Mouse (Mus musculus) limb, embryonic 11.5 days (tissue): Measurements from ENCODE around the gene Slc1a6. TPM values are rescaled to one million over a fixed set of nuclear protein-coding genes. Genes with fewer than 3 reads are reported as not detected.
"Not testable (repeated sequence)": the region's sequence is repeated elsewhere in the genome, so short reads cannot be mapped to it uniquely, and the experiment has no call there.

Source experiments
- ATAC-seq: fragments of 200-750 bp; cut with Nextera tagmentation; 2 replicates; pipeline ENCODE4 v1.8.0; 2017; ENCODE audit warnings: low read depth; ENCODE audit not compliant: insufficient number of reproducible peaks, low FRiP score, low TSS enrichment
- DNase-seq: peaks from one replicate; pipeline ENCODE4 v3.0.0-alpha.2; 2015; ENCODE audit warnings: low spot score
- H3K27ac ChIP-seq: fragments of 300-500 bp; sonication (generic); replicated peaks from 2 replicates; pipeline ENCODE4 v1.5.1; 2014; ENCODE audit warnings: low read depth, mild to moderate bottlenecking, low read length
- H3K27me3 ChIP-seq: fragments of 300-500 bp; sonication (generic); 2 replicates; pipeline ENCODE4 v1.6.1; 2014; ENCODE audit warnings: mild to moderate bottlenecking, low read length, mixed read lengths; ENCODE audit not compliant: control insufficient read depth, insufficient read depth
- H3K36me3 ChIP-seq: fragments of 300-500 bp; sonication (generic); 2 replicates; pipeline ENCODE4 v1.6.1; 2014; ENCODE audit warnings: mild to moderate bottlenecking, low read length, moderate library complexity, mixed read lengths; ENCODE audit not compliant: control insufficient read depth, insufficient read depth
- H3K4me1 ChIP-seq: fragments of 300-500 bp; sonication (generic); 2 replicates; pipeline ENCODE4 v1.6.1; 2014; ENCODE audit warnings: low read length, mixed read lengths; ENCODE audit not compliant: control insufficient read depth, insufficient read depth
- H3K4me2 ChIP-seq: fragments of 300-500 bp; sonication (generic); 2 replicates; pipeline ENCODE4 v1.6.1; 2014; ENCODE audit warnings: low read depth, mild to moderate bottlenecking, moderate library complexity; ENCODE audit not compliant: severe bottlenecking
- H3K4me3 ChIP-seq: fragments of 300-500 bp; sonication (generic); 2 replicates; pipeline ENCODE4 v1.5.1; 2014; ENCODE audit warnings: low read depth, low read length
- H3K9ac ChIP-seq: fragments of 300-500 bp; sonication (generic); 2 replicates; pipeline ENCODE4 v1.6.1; 2014; ENCODE audit warnings: mild to moderate bottlenecking, low read length
- H3K9me3 ChIP-seq: fragments of 300-500 bp; sonication (generic); 2 replicates; pipeline ENCODE4 v1.6.1; 2016; ENCODE audit warnings: low read length; ENCODE audit not compliant: control insufficient read depth
- WGBS: fragments of 180-500 bp; shearing (Covaris S2); extraction: QIAGEN DNeasy Blood & Tissue Kit; methylation state at CpG from one replicate; pipeline ENCODE4 v1.1.7; 2014; 5-methylcytosine and 5-hydroxymethylcytosine counted together
- polyA plus RNA-seq: library from polyadenylated mRNA; unstranded; fragments of >200 nt; fragmentation: Nextera tagmentation; extraction: Ambion mirVana; gene quantifications from 2 replicates; pipeline ENCODE4 v1.2.1, GENCODE M21; 2014

The Slc1a6 gene
- polyA plus RNA-seq, 1 experiment from 2014 or later = 1.1 TPM

DNA sequence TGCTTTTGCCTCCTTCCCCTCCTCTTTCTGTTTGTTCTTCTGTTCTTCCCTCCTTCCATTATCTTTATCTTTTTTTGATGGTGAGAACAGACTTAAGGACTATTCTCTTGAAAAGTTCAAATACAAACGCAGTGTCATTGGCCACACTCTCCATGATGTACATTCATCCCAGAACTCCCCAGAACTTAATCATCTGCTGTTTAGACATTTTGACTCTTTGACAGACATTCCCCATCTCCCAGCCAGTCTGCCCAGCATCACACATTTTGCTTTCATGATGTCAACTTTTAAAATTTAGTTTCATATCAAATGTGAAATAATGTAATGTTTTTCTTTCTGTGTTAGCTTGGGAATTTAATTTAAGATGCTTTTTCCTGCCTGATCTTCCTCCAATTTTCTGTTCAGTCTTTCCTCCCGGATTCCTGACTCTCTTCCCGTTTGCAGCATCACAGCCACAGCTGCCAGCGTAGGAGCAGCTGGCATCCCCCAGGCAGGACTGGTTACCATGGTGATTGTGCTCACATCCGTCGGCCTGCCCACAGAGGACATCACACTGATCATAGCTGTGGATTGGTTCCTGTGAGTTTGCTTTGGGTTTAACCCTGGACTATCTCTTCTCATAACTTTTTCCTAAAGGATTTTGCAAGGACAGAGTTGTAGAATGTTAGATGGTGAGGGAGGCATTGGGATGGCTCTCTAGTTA lies 32.2 kb downstream of the Slc1a6 start:
- H3K4me1 ChIP-seq = no peaks in the 10 kb centered on the region
- H3K4me3 ChIP-seq = no peak overlapping the region
- WGBS = 70% methylated on average over 6 of the region's 6 CpGs
- H3K9ac ChIP-seq = no peak overlapping the region
- no peaks in the 10 kb centered on the region for H3K36me3 ChIP-seq
- no peak overlapping the region for H3K4me2 ChIP-seq
- H3K27ac ChIP-seq = no peak overlapping the region
- no peak for ATAC-seq
- no peak for DNase-seq
- no peaks in the 10 kb centered on the region for H3K9me3 ChIP-seq
- no peaks in the 10 kb centered on the region for H3K27me3 ChIP-seq

DNA sequence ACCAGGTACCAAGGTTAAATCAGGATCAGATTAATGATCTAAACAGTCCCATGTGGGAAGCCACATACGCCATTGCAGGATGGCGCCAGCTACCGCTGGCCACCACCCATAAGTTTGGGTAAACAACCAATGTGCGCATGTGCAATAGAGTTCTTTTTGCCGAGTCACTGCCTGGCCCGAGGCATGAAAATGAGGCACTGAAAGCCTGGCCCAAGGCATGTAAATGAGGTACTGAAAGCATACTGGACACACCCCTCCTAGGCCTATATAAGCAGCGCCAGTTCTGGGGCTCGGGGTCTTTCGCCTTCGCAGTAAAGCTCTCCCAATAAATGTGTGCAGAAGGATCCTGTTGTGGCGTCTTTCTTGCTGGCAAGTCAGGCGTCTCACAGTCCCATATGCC lies 60.2 kb downstream of the Slc1a6 start:
- not testable (repeated sequence) for H3K9ac ChIP-seq

GRCm38 (mm10) chr10:78852066-78852465 lies 71.8 kb downstream of the Slc1a6 start, which contains the start of gene Olfr1356:
Gene Olfr1356, minus strand, starts transcription at chr10:78852166.
- H3K27ac ChIP-seq = no peak within 1 kb of the TSS

More for the DNA sequence above, 60.2 kb downstream of the Slc1a6 start:
- not testable (repeated sequence) for H3K4me1 ChIP-seq, H3K36me3 ChIP-seq, H3K9me3 ChIP-seq, DNase-seq, H3K4me2 ChIP-seq, H3K4me3 ChIP-seq, ATAC-seq, H3K27me3 ChIP-seq, H3K27ac ChIP-seq
- 91% methylated on average over 12 of the region's 12 CpGs for WGBS

More at GRCm38 (mm10) chr10:78852066-78852465, 71.8 kb downstream of the Slc1a6 start, which contains the start of gene Olfr1356:
- Histone ChIP-seq H3K36me3 (no peaks in the 10 kb centered on the region), H3K27me3 (no peaks in the 10 kb centered on the region), H3K4me3 (no peak within 1 kb of the TSS), H3K4me2 (no peak within 1 kb of the TSS), H3K4me1 (no peaks in the 10 kb centered on the region), H3K9ac (no peak within 1 kb of the TSS), H3K9me3 (no peaks in the 10 kb centered on the region)
- ATAC-seq (no peak), DNase-seq (no peak)
- WGBS = 84% methylated on average over 2 of the region's 2 CpGs

Other genes with a start within 250 kb of the Slc1a6 start
- gene Ilvbl, start 206.2 kb upstream of the Slc1a6 start, polyA plus RNA-seq = 24.6 and 29.2 TPM in 2 replicates
- gene Syde1, start 188.5 kb upstream of the Slc1a6 start, polyA plus RNA-seq = 19.9 and 22.6 TPM in 2 replicates
- gene Olfr1357, start 162.4 kb upstream of the Slc1a6 start, polyA plus RNA-seq = not detected in 2 replicates
- 0.17 and 0.18 TPM in 2 replicates for gene Casp14, start 62.2 kb upstream of the Slc1a6 start, polyA plus RNA-seq
- gene Ccdc105, start 27.4 kb upstream of the Slc1a6 start, polyA plus RNA-seq = not detected in 2 replicates
- gene Olfr1356, start 71.7 kb downstream of the Slc1a6 start, polyA plus RNA-seq = not detected in 2 replicates
- gene Olfr1355, start 95.0 kb downstream of the Slc1a6 start, polyA plus RNA-seq = not detected in 2 replicates
- gene Olfr1354, start 132.7 kb downstream of the Slc1a6 start, polyA plus RNA-seq = not detected in 2 replicates
- not detected in 2 replicates for gene Olfr8, start 170.1 kb downstream of the Slc1a6 start, polyA plus RNA-seq
- not detected in 2 replicates for gene Olfr1353, start 182.8 kb downstream of the Slc1a6 start, polyA plus RNA-seq
- not detected in 2 replicates for gene Olfr1352, start 200.6 kb downstream of the Slc1a6 start, polyA plus RNA-seq
- not detected in 2 replicates for gene Olfr1351, start 232.0 kb downstream of the Slc1a6 start, polyA plus RNA-seq
- gene Olfr57, start 248.2 kb downstream of the Slc1a6 start, polyA plus RNA-seq = 0.13 TPM in 1 of 2 replicates, not detected in the other